Mouse (Mus musculus): ENCODE data around the gene Kmt2c. TPM values are rescaled to one million over a fixed set of nuclear protein-coding genes. Genes with fewer than 3 reads are reported as not detected.
A peak's percentile ranks its signal among the peaks of the same experiment; 100 is the strongest.
"Not testable (repeated sequence)": the region's sequence is repeated elsewhere in the genome, so short reads cannot be mapped to it uniquely, and the experiment has no call there.

The Kmt2c gene
- polyA plus RNA-seq, 1 experiment: 37.7 TPM

- H3K4me1 ChIP-seq (ENCODE audit: control insufficient read depth, insufficient read depth, low read length): no peaks in the 10 kb centered on the region
- TF ChIP-seq POLR2A (IDR thresholded peaks at IDR 0.05; ENCODE audit: extremely low read depth, insufficient read depth, low read length): no peak
- no peak for TF ChIP-seq CTCF (IDR thresholded peaks at IDR 0.05; ENCODE audit: extremely low read depth, insufficient read depth, low read length)
- no peak overlapping the region for H3K4me3 ChIP-seq (ENCODE audit: insufficient read depth, low read length)
- no peak overlapping the region for H3K27ac ChIP-seq (ENCODE audit: insufficient read depth, low read length)
Measured at GRCm38 (mm10) chr5:25254491-25254890, 244.1 kb downstream of the Kmt2c start.

- no peak for TF ChIP-seq POLR2A (IDR thresholded peaks at IDR 0.05; ENCODE audit: extremely low read depth, insufficient read depth, low read length)
- TF ChIP-seq CTCF (IDR thresholded peaks at IDR 0.05; ENCODE audit: extremely low read depth, insufficient read depth, low read length): no peak
- no peaks in the 10 kb centered on the region for H3K4me1 ChIP-seq (ENCODE audit: control insufficient read depth, insufficient read depth, low read length)
- no peak overlapping the region for H3K4me3 ChIP-seq (ENCODE audit: insufficient read depth, low read length)
- H3K27ac ChIP-seq (ENCODE audit: insufficient read depth, low read length): no peak overlapping the region
Measured at GRCm38 (mm10) chr5:25252825-25253544, 245.6 kb downstream of the Kmt2c start.

GRCm38 (mm10) chr5:25252423-25252822 lies 246.2 kb downstream of the Kmt2c start:
- Histone ChIP-seq H3K27ac (ENCODE audit: insufficient read depth, low read length) (no peak overlapping the region), H3K4me1 (ENCODE audit: control insufficient read depth, insufficient read depth, low read length) (no peaks in the 10 kb centered on the region), H3K4me3 (ENCODE audit: insufficient read depth, low read length) (no peak overlapping the region)
- TF ChIP-seq POLR2A (IDR thresholded peaks at IDR 0.05; ENCODE audit: extremely low read depth, insufficient read depth, low read length): no peak
- TF ChIP-seq CTCF (IDR thresholded peaks at IDR 0.05; ENCODE audit: extremely low read depth, insufficient read depth, low read length): no peak

GRCm38 (mm10) chr5:25247036-25247435 lies 251.5 kb downstream of the Kmt2c start:
- no peak overlapping the region for H3K27ac ChIP-seq (ENCODE audit: insufficient read depth, low read length)
- no peak for TF ChIP-seq POLR2A (IDR thresholded peaks at IDR 0.05; ENCODE audit: extremely low read depth, insufficient read depth, low read length)
- no peak for TF ChIP-seq CTCF (IDR thresholded peaks at IDR 0.05; ENCODE audit: extremely low read depth, insufficient read depth, low read length)
- no peak overlapping the region for H3K4me3 ChIP-seq (ENCODE audit: insufficient read depth, low read length)
- no peaks in the 10 kb centered on the region for H3K4me1 ChIP-seq (ENCODE audit: control insufficient read depth, insufficient read depth, low read length)

- Histone ChIP-seq H3K4me1 (ENCODE audit: control insufficient read depth, insufficient read depth, low read length) (no peaks in the 10 kb centered on the region), H3K4me3 (ENCODE audit: insufficient read depth, low read length) (no peak overlapping the region), H3K27ac (ENCODE audit: insufficient read depth, low read length) (no peak overlapping the region)
- TF ChIP-seq POLR2A (IDR thresholded peaks at IDR 0.05; ENCODE audit: extremely low read depth, insufficient read depth, low read length) (no peak), CTCF (IDR thresholded peaks at IDR 0.05; ENCODE audit: extremely low read depth, insufficient read depth, low read length) (no peak)
Measured at GRCm38 (mm10) chr5:25246473-25246865, 252.1 kb downstream of the Kmt2c start.

- no peak for TF ChIP-seq CTCF (IDR thresholded peaks at IDR 0.05; ENCODE audit: extremely low read depth, insufficient read depth, low read length)
- no peak overlapping the region for H3K27ac ChIP-seq (ENCODE audit: insufficient read depth, low read length)
- H3K4me1 ChIP-seq (ENCODE audit: control insufficient read depth, insufficient read depth, low read length): no peaks in the 10 kb centered on the region
- no peak overlapping the region for H3K4me3 ChIP-seq (ENCODE audit: insufficient read depth, low read length)
Measured at GRCm38 (mm10) chr5:25245806-25246472, 252.6 kb downstream of the Kmt2c start.

- H3K4me1 ChIP-seq (ENCODE audit: control insufficient read depth, insufficient read depth, low read length): no peaks in the 10 kb centered on the region
- TF ChIP-seq POLR2A (IDR thresholded peaks at IDR 0.05; ENCODE audit: extremely low read depth, insufficient read depth, low read length) (no peak), CTCF (IDR thresholded peaks at IDR 0.05; ENCODE audit: extremely low read depth, insufficient read depth, low read length) (no peak)
- H3K4me3 ChIP-seq (ENCODE audit: insufficient read depth, low read length): no peak overlapping the region
- no peak overlapping the region for H3K27ac ChIP-seq (ENCODE audit: insufficient read depth, low read length)
Measured at GRCm38 (mm10) chr5:25243101-25243500, 255.5 kb downstream of the Kmt2c start.

- H3K4me1 ChIP-seq (ENCODE audit: control insufficient read depth, insufficient read depth, low read length); H3K4me3 ChIP-seq (ENCODE audit: insufficient read depth, low read length); H3K27ac ChIP-seq (ENCODE audit: insufficient read depth, low read length): not testable (repeated sequence)
Measured at GRCm38 (mm10) chr5:25224377-25224776, 274.2 kb downstream of the Kmt2c start.

GRCm38 (mm10) chr5:25222752-25223702 lies 275.6 kb downstream of the Kmt2c start, which contains the start of gene E130116L18Rik:
E130116L18Rik (minus strand) TSS chr5:25223153.
- TF ChIP-seq POLR2A (IDR thresholded peaks at IDR 0.05; ENCODE audit: extremely low read depth, insufficient read depth, low read length) (peak; percentile 63; the same call in 1 of the 2 replicates), CTCF (IDR thresholded peaks at IDR 0.05; ENCODE audit: extremely low read depth, insufficient read depth, low read length) (no peak)
- Histone ChIP-seq H3K27ac (ENCODE audit: insufficient read depth, low read length) (peak within 1 kb of the TSS; percentile 94), H3K4me3 (ENCODE audit: insufficient read depth, low read length) (peak within 1 kb of the TSS; percentile 50), H3K4me1 (ENCODE audit: control insufficient read depth, insufficient read depth, low read length) (peaks cover 2% of the 10 kb centered on the region; the same call in 1 of the 2 replicates)

Other genes starting within 250 kb of the Kmt2c start
- 0.08 and 0.21 TPM in 2 replicates for gene Cct8l1, start 17.3 kb upstream of the Kmt2c start, polyA plus RNA-seq (2012; rRNA removed)
- 4.9 and 5.0 TPM in 2 replicates for gene Xrcc2, start 207.0 kb upstream of the Kmt2c start, polyA plus RNA-seq (2012; rRNA removed)

Data from cortical plate, adult 2 months (tissue).